Mouse (Mus musculus) CH12.LX (cell line): ENCODE results near the gene Prph2. TPM values are rescaled to one million over a fixed set of nuclear protein-coding genes. Genes with fewer than 3 reads are reported as not detected.

Experiments
- DNase-seq: peaks from one replicate; pipeline ENCODE4 v3.0.0-alpha.2; 2013; ENCODE audit errors: extremely low read depth
- H3K27ac ChIP-seq: 2 replicates; pipeline ENCODE4 v1.5.1; 2012; ENCODE audit warnings: low read depth, mild to moderate bottlenecking, control low read depth, moderate library complexity; ENCODE audit not compliant: insufficient read depth
- H3K27me3 ChIP-seq: replicated peaks from 2 replicates; pipeline ENCODE3; 2012; ENCODE audit warnings: inconsistent platforms
- H3K36me3 ChIP-seq, 2 experiments: replicated peaks in 1 of 2; 2 replicates each; pipeline versions ENCODE3 to v1.6.1; 2012; ENCODE audit warnings: inconsistent platforms in 1 of 2, low read length in 1 of 2, mild to moderate bottlenecking in 1 of 2, mixed read lengths in 1 of 2, moderate library complexity in 1 of 2; ENCODE audit not compliant: control insufficient read depth in 1 of 2, insufficient read depth in 1 of 2
- H3K4me1 ChIP-seq, 2 experiments: 2 replicates each; pipeline ENCODE4 v1.6.1; 2012; ENCODE audit warnings: inconsistent platforms in 1 of 2, moderate library complexity in 1 of 2; ENCODE audit not compliant: insufficient read depth in 2 of 2, control insufficient read depth in 1 of 2
- H3K4me2 ChIP-seq: 2 replicates; pipeline ENCODE4 v1.6.1; 2012; ENCODE audit warnings: low read depth, mild to moderate bottlenecking, control low read depth; ENCODE audit not compliant: poor library complexity, insufficient read depth, severe bottlenecking
- H3K4me3 ChIP-seq, 3 experiments: fragments of 150-350 bp in 1 of 3; sonication (generic) in 1 of 3; replicated peaks in 1 of 3; 2 replicates each; pipeline versions ENCODE3 to v1.5.1; 2011 to 2012; ENCODE audit warnings: low read depth in 2 of 3, low read length in 2 of 3, mild to moderate bottlenecking in 2 of 3, moderate library complexity in 2 of 3, control low read depth in 1 of 3, improper control_type of control experiment in 1 of 3, inconsistent platforms in 1 of 3, mixed read lengths in 1 of 3; ENCODE audit not compliant: poor library complexity in 1 of 3
- H3K79me2 ChIP-seq: replicated peaks from 2 replicates; pipeline ENCODE4 v1.6.1; 2012; ENCODE audit warnings: mild to moderate bottlenecking, moderate library complexity; ENCODE audit not compliant: control insufficient read depth, poor library complexity, insufficient read depth, severe bottlenecking; ENCODE audit errors: extremely low read depth
- H3K9ac ChIP-seq: 2 replicates; pipeline ENCODE4 v1.6.1; 2012; ENCODE audit warnings: low read depth, mild to moderate bottlenecking, control low read depth, moderate library complexity; ENCODE audit not compliant: insufficient read depth
- H3K9me3 ChIP-seq: replicated peaks from 2 replicates; pipeline ENCODE3; 2012; ENCODE audit warnings: low read length, inconsistent platforms, mixed read lengths
- BHLHE40 ChIP-seq: IDR thresholded peaks from 2 replicates; pipeline ENCODE4 v1.6.1; 2011; ENCODE audit warnings: mild to moderate bottlenecking, low read depth, low read length, improper control_type of control experiment
- CHD1 ChIP-seq: IDR thresholded peaks from 2 replicates; pipeline ENCODE4 v1.6.1; 2012; ENCODE audit warnings: low read depth, low read length, improper control_type of control experiment, inconsistent platforms
- CHD2 ChIP-seq: IDR thresholded peaks from 2 replicates; pipeline ENCODE4 v1.6.1; 2011; ENCODE audit warnings: low read length, improper control_type of control experiment
- CTCF ChIP-seq, 2 experiments: IDR thresholded peaks in 1 of 2; conservative IDR thresholded peaks in 1 of 2; 2 replicates each; pipeline ENCODE4 v1.5.1; 2011 to 2012; ENCODE audit warnings: low read depth in 2 of 2, low read length in 2 of 2, improper control_type of control experiment in 1 of 2, inconsistent platforms in 1 of 2, mild to moderate bottlenecking in 1 of 2, moderate library complexity in 1 of 2
- E2F4 ChIP-seq: IDR thresholded peaks from 2 replicates; pipeline ENCODE4 v1.6.1; 2011; ENCODE audit warnings: low read depth, low read length, improper control_type of control experiment; ENCODE audit not compliant: insufficient replicate concordance
- ELF1 ChIP-seq: IDR thresholded peaks from 2 replicates; pipeline ENCODE4 v1.6.1; 2014; ENCODE audit warnings: low read depth, mild to moderate bottlenecking, inconsistent platforms, low read length, improper control_type of control experiment
- EP300 ChIP-seq: IDR thresholded peaks from 2 replicates; pipeline ENCODE4 v1.6.1; 2011; ENCODE audit warnings: low read length, improper control_type of control experiment
- ETS1 ChIP-seq: conservative IDR thresholded peaks from 2 replicates; pipeline ENCODE4 v1.6.1; 2012; ENCODE audit warnings: low read depth, mild to moderate bottlenecking, inconsistent platforms, low read length, improper control_type of control experiment, moderate library complexity
- GABPA ChIP-seq: IDR thresholded peaks from 2 replicates; pipeline ENCODE4 v1.6.1; 2012; ENCODE audit warnings: low read depth, low read length, improper control_type of control experiment, inconsistent platforms; ENCODE audit not compliant: insufficient replicate concordance
- HCFC1 ChIP-seq: IDR thresholded peaks from 2 replicates; pipeline ENCODE4 v1.6.1; 2012; ENCODE audit warnings: low read depth, mild to moderate bottlenecking, inconsistent platforms, low read length, improper control_type of control experiment
- IRF4 ChIP-seq: IDR thresholded peaks from 2 replicates; pipeline ENCODE4 v1.6.1; 2014; ENCODE audit warnings: low read depth, mild to moderate bottlenecking, inconsistent platforms, low read length, improper control_type of control experiment
- JUN ChIP-seq: IDR thresholded peaks from 2 replicates; pipeline ENCODE4 v1.6.1; 2011; ENCODE audit warnings: low read depth, mild to moderate bottlenecking, low read length, improper control_type of control experiment, moderate library complexity; ENCODE audit not compliant: insufficient read depth
- JUND ChIP-seq: conservative IDR thresholded peaks from 2 replicates; pipeline ENCODE4 v1.6.1; 2011; ENCODE audit warnings: low read depth, low read length, improper control_type of control experiment
- KAT2A ChIP-seq: IDR thresholded peaks from 2 replicates; pipeline ENCODE4 v1.6.1; 2012; ENCODE audit warnings: low read length, improper control_type of control experiment, inconsistent platforms; ENCODE audit not compliant: insufficient replicate concordance
- MAX ChIP-seq: IDR thresholded peaks from 2 replicates; pipeline ENCODE4 v1.6.1; 2011; ENCODE audit warnings: low read length, improper control_type of control experiment
- MEF2A ChIP-seq: IDR thresholded peaks from 2 replicates; pipeline ENCODE4 v1.6.1; 2014; ENCODE audit warnings: low read depth, mild to moderate bottlenecking, inconsistent platforms, low read length, improper control_type of control experiment, borderline replicate concordance
- MXI1 ChIP-seq: IDR thresholded peaks from 2 replicates; pipeline ENCODE4 v1.6.1; 2011; ENCODE audit warnings: mild to moderate bottlenecking, low read depth, low read length, improper control_type of control experiment
- NELFE ChIP-seq: IDR thresholded peaks from 2 replicates; pipeline ENCODE4 v1.6.1; 2011; ENCODE audit warnings: low read depth, low read length, improper control_type of control experiment
- NRF1 ChIP-seq: IDR thresholded peaks from 2 replicates; pipeline ENCODE4 v1.6.1; 2014; ENCODE audit warnings: low read depth, mild to moderate bottlenecking, inconsistent platforms, low read length, improper control_type of control experiment, moderate library complexity
- PAX5 ChIP-seq: IDR thresholded peaks from 2 replicates; pipeline ENCODE4 v1.6.1; 2012; ENCODE audit warnings: low read length, inconsistent platforms, mixed read lengths
- POLR2A ChIP-seq: IDR thresholded peaks from 2 replicates; pipeline ENCODE4 v1.6.1; 2011; ENCODE audit warnings: low read depth, mild to moderate bottlenecking, improper control_type of control experiment, low read length
- POLR2AphosphoS2 ChIP-seq: IDR thresholded peaks from 2 replicates; pipeline ENCODE4 v1.6.1; 2011; ENCODE audit warnings: low read depth, low read length, improper control_type of control experiment
- RAD21 ChIP-seq: IDR thresholded peaks from 2 replicates; pipeline ENCODE4 v1.6.1; 2011; ENCODE audit warnings: low read depth, mild to moderate bottlenecking, low read length, improper control_type of control experiment, moderate library complexity
- RCOR1 ChIP-seq: conservative IDR thresholded peaks from 2 replicates; pipeline ENCODE4 v1.6.1; 2012; ENCODE audit warnings: low read depth, mild to moderate bottlenecking, inconsistent platforms, low read length, improper control_type of control experiment
- SIN3A ChIP-seq: IDR thresholded peaks from 2 replicates; pipeline ENCODE4 v1.6.1; 2012; ENCODE audit warnings: low read length, improper control_type of control experiment, inconsistent platforms
- SMC3 ChIP-seq: IDR thresholded peaks from 2 replicates; pipeline ENCODE4 v1.6.1; 2011; ENCODE audit warnings: low read depth, low read length, improper control_type of control experiment
- TBP ChIP-seq: conservative IDR thresholded peaks from 2 replicates; pipeline ENCODE4 v1.6.1; 2011; ENCODE audit warnings: low read depth, low read length, improper control_type of control experiment
- TCF12 ChIP-seq: IDR thresholded peaks from 2 replicates; pipeline ENCODE4 v1.6.1; 2014; ENCODE audit warnings: low read depth, mild to moderate bottlenecking, inconsistent platforms, low read length, improper control_type of control experiment
- USF1 ChIP-seq: IDR thresholded peaks from 2 replicates; pipeline ENCODE4 v1.6.1; 2014; ENCODE audit warnings: low read depth, mild to moderate bottlenecking, inconsistent platforms, low read length, improper control_type of control experiment
- USF2 ChIP-seq: conservative IDR thresholded peaks from 2 replicates; pipeline ENCODE4 v1.6.1; 2011; ENCODE audit warnings: low read depth, low read length, improper control_type of control experiment
- ZC3H11A ChIP-seq: IDR thresholded peaks from 2 replicates; pipeline ENCODE4 v1.6.1; 2012; ENCODE audit warnings: low read depth, mild to moderate bottlenecking, inconsistent platforms, low read length, improper control_type of control experiment
- ZKSCAN1 ChIP-seq: IDR thresholded peaks from 2 replicates; pipeline ENCODE4 v1.6.1; 2012; ENCODE audit warnings: low read depth, inconsistent platforms, low read length, improper control_type of control experiment, borderline replicate concordance
- ZNF384 ChIP-seq: IDR thresholded peaks from 2 replicates; pipeline ENCODE4 v1.6.1; 2012; ENCODE audit warnings: low read depth, low read length, improper control_type of control experiment, inconsistent platforms
- dilution Hi-C: fragments of 300-500 bp; cut with MboI; formaldehyde crosslinking; loops from 2 replicates; pipeline ENCODE4 v1.14.3; 2020; ENCODE audit warnings: low sequenced_read_pairs; ENCODE audit not compliant: extremely low pct_unique_long_range_greater_than_20kb, extremely low pct_ligation_motif_present
- in situ Hi-C: fragments of 300-500 bp; cut with MboI; formaldehyde crosslinking; loops from 3 replicates; pipeline ENCODE4 v1.14.3; 2019; ENCODE audit warnings: low sequenced_read_pairs, low pct_ligation_motif_present, low pct_unique_long_range_greater_than_20kb, mixed read lengths
- polyA plus RNA-seq: library from polyadenylated mRNA; unstranded; fragments of >175 nt; gene quantifications from 2 replicates; pipeline ENCODE4 v1.2.1, GENCODE M21; 2012; ENCODE audit warnings: low read depth; ENCODE audit not compliant: insufficient read length
- total RNA-seq, 2 experiments: library from RNA; depleted of rRNA; stranded (reverse); fragments of 300-350 nt in 1 of 2; fragments of >200 nt in 1 of 2; gene quantifications; 2 replicates each; pipeline ENCODE4 v1.2.3; 2012 to 2014

Gene Prph2
- total and polyA plus RNA-seq, 3 experiments: not detected

- Histone ChIP-seq H3K9ac (no peak overlapping the region), H3K27ac (no peak overlapping the region), H3K4me1 (peaks cover 8 to 18% of the 10 kb centered on the region in 2 experiments), H3K36me3 (peaks cover 0 to 18% of the 10 kb centered on the region in 2 experiments), H3K4me3 (no peak overlapping the region), H3K79me2 (no peaks in the 10 kb centered on the region), H3K4me2 (no peak overlapping the region), H3K9me3 (no peaks in the 10 kb centered on the region), H3K27me3 (no peaks in the 10 kb centered on the region)
- dilution Hi-C loops (no loop called here), in situ Hi-C loops (no loop called here)
- DNase-seq: no peak
- TF ChIP-seq HCFC1 (no peak), ZNF384 (no peak), MXI1 (no peak), EP300 (no peak)
Observed at GRCm38 (mm10) chr17:46877061-46877460, 33.2 kb upstream of the Prph2 start.

- peaks cover 0 to 32% of the 10 kb centered on the region in 2 experiments for H3K36me3 ChIP-seq
- dilution Hi-C loops: no loop called here
- peak; percentile 63 for DNase-seq
- H3K4me1 ChIP-seq: peaks cover 11 to 22% of the 10 kb centered on the region in 2 experiments
- in situ Hi-C loops: loop anchor here (10.0 kb wide), 1 partner anchor 95 kb away; the partner anchor contains the start of gene Rpl7l1
- H3K9ac ChIP-seq: no peak overlapping the region; the same call in 1 of the 2 replicates
- H3K27ac ChIP-seq: no peak overlapping the region
- no peaks in the 10 kb centered on the region for H3K9me3 ChIP-seq
- no peaks in the 10 kb centered on the region for H3K79me2 ChIP-seq
- no peaks in the 10 kb centered on the region for H3K27me3 ChIP-seq
- H3K4me3 ChIP-seq: no peak overlapping the region
- H3K4me2 ChIP-seq: peak overlapping the region; percentile 23; the same call in 1 of the 2 replicates
- no peak for TF ChIP-seq ZC3H11A
- TF ChIP-seq KAT2A: no peak
- peak; percentile 46; the same call in 1 of the 2 replicates for TF ChIP-seq SIN3A
- TF ChIP-seq CHD1: no peak
- TF ChIP-seq ETS1: peak; percentile 80
- TF ChIP-seq PAX5: no peak
- TF ChIP-seq TCF12: no peak
- TF ChIP-seq NELFE: no peak
- TF ChIP-seq MXI1: no peak
- no peak for TF ChIP-seq NRF1
- no peak for TF ChIP-seq RCOR1
- TF ChIP-seq TBP: no peak
- TF ChIP-seq MEF2A: 0 out of 2 replicates have a peak, but pooled peaks have one; percentile 19
- no peak for TF ChIP-seq USF2
- no peak for TF ChIP-seq E2F4
- no peak for TF ChIP-seq CHD2
- no peak for TF ChIP-seq USF1
- no peak for TF ChIP-seq POLR2AphosphoS2
- TF ChIP-seq EP300: peak; percentile 57; the same call in 1 of the 2 replicates
- peak; percentile 79; the same call in 1 of the 2 replicates for TF ChIP-seq IRF4
- no peak for TF ChIP-seq POLR2A
- TF ChIP-seq ZNF384: no peak
- no peak for TF ChIP-seq ZKSCAN1
- no peak for TF ChIP-seq RAD21
- peak; percentile 97 for TF ChIP-seq BHLHE40
- no peak for TF ChIP-seq HCFC1
- TF ChIP-seq JUN: peak; percentile 4; the same call in 1 of the 2 replicates
- TF ChIP-seq CTCF (conservative IDR thresholded peaks at IDR 0.05 in 1 of 2, IDR thresholded peaks at IDR 0.05 in 1 of 2; ENCODE audit: low read depth in 2 of 2, low read length in 2 of 2): no peak
- TF ChIP-seq ELF1: no peak
- TF ChIP-seq SMC3: no peak
- TF ChIP-seq MAX: 0 out of 2 replicates have a peak, but pooled peaks have one; percentile 25
- peak; percentile 48 for TF ChIP-seq JUND
- no peak for TF ChIP-seq GABPA
Observed at GRCm38 (mm10) chr17:46879841-46880311, 30.4 kb upstream of the Prph2 start.
